Mouse (Mus musculus) left cerebral cortex, adult 2 months (tissue): ENCODE measurements around the gene Tbc1d22a. TPM values are rescaled to one million over a fixed set of nuclear protein-coding genes. Genes with fewer than 3 reads are reported as not detected.
"Not testable (repeated sequence)": the region's sequence is repeated elsewhere in the genome, so short reads cannot be mapped to it uniquely, and the experiment has no call there.

Source experiments
- DNase-seq, 2 experiments: peaks; one replicate each; pipeline ENCODE4 v3.0.0; 2021 to 2022; ENCODE audit warnings: low spot score in 2 of 2, mixed read lengths in 1 of 2; ENCODE audit errors: extremely low spot score in 1 of 2
- H3K27ac ChIP-seq: fragments of 200-600 bp; 2 replicates; pipeline ENCODE4 v1.8.1; 2022
- H3K4me3 ChIP-seq: fragments of 200-600 bp; 2 replicates; pipeline ENCODE4 v1.8.1; 2022
- CTCF ChIP-seq: fragments of 200-600 bp; IDR thresholded peaks from 2 replicates; pipeline ENCODE4 v1.8.1; 2022; ENCODE audit warnings: antibody characterized with exemption, mild to moderate bottlenecking, moderate library complexity
- intact Hi-C: fragments of 180-260 bp; cut with DNase I; formaldehyde crosslinking; loops from one replicate; pipeline ENCODE4 v1.15.1; 2025
- total RNA-seq, 2 experiments: library from RNA; stranded (reverse); gene quantifications; 2 replicates each; pipeline ENCODE4 v1.2.3; 2021

The Tbc1d22a gene
- total RNA-seq, 2 experiments from 2014 or later = 32.8 to 34.3 TPM

DNA sequence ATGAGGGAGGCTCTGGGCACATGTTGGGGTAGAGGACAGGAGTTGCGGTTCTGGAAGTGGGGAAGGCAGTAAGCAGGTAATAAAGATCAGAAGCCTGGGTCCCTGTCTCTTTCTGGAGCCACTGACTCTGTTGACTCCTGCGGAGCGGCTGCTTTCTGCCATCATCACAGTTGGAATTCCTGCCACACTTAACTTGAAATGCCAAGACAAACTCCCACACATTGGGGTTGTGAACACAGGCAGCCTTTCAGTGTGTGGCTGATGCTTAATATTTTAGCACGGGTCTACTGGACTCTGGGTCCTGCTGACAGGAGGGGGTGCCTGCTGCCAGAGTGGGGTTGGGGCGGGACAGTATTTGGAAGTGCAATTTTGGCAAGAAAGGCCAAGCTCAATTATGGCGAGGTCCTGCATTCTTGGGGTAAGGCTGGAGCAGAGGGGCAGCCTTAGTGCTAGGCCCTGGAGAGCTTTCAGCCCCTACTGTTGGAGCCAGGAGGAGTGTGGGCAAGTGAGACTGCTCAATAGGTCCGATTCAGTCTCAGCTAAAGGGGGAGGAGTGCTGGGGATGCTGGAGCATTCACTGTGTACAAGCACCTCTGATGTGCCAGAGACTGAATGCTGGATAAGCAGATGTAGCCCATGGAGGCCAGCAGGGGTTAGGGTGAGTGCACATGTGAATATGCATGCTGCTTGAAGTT, 5.4 kb downstream of the Tbc1d22a start:
- TF ChIP-seq CTCF = no peak; the same call in 1 of the 2 replicates
- H3K4me3 ChIP-seq = no peak overlapping the region
- H3K27ac ChIP-seq = peak overlapping the region; percentile 91
- intact Hi-C loops = loop anchor here (10.0 kb wide), 1 partner anchor 165 kb away; the partner anchor contains the start of gene Gramd4
- no peak for DNase-seq

DNA sequence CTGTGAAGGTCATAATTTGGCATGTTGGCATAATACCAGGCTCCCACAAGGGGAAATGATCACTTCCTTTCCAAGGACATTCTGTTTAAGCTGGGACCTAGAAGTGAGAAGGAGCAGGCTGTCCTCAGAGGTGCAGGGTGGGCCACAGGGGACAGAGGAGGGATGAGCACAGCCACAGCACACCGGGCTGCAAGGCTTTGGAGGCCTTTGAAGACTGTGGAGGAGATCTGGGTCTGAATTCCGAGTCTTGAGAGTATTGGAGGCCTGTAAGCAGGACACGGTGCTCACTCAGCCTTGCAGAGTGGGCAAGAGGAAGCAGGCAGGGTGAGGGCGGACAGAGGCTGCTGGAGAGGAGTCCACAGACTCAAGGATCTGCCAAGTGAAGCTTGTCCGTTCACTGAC, 6.0 kb downstream of the Tbc1d22a start:
- intact Hi-C loops = no loop called here
- H3K27ac ChIP-seq = peak overlapping the region; percentile 91
- no peak for DNase-seq
- no peak for TF ChIP-seq CTCF
- no peak overlapping the region for H3K4me3 ChIP-seq

DNA sequence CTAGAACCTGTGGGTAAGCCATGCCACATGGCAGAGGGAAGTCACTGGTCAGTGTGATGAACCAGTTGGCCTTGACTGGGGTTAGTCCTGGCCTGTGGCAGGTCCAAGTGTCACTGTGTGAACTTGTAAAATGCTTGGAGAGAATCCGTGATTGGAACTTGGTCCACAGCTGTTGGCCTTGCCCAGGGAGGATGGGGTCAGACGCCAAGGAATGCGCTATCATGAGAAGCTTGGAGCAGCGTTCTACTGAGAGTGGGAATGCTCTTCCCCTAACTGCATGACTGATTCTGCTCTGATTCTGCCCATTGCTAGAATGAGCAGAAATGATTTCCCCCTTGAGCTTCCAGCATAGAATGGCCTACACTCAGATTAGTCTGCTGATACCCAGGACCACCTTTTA, 6.5 kb downstream of the Tbc1d22a start:
- no peak for TF ChIP-seq CTCF
- Histone ChIP-seq H3K27ac (peak overlapping the region; percentile 91), H3K4me3 (no peak overlapping the region)
- DNase-seq = no peak
- intact Hi-C loops = no loop called here

DNA sequence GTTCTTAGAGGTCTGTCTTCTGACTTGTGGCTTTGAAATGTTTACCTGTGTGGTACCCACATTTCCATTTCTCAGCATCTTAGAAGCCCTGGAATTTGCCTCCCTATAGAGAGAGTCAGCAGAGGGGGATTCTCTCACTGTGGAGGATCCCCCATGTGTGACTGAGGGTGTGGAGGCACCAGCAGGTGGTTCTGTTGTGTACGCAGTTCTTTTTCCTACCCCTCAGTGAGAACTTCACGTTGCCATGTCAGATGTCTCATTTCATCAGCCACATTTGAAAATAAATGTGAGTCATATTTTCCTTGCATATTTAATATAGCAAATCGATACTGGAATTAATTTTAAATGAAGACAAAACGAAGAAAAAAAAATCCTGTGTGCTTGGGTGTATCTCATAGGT, 7.1 kb downstream of the Tbc1d22a start:
- TF ChIP-seq CTCF = no peak
- H3K4me3 ChIP-seq = no peak overlapping the region
- DNase-seq = no peak
- H3K27ac ChIP-seq = no peak overlapping the region
- intact Hi-C loops = no loop called here

DNA sequence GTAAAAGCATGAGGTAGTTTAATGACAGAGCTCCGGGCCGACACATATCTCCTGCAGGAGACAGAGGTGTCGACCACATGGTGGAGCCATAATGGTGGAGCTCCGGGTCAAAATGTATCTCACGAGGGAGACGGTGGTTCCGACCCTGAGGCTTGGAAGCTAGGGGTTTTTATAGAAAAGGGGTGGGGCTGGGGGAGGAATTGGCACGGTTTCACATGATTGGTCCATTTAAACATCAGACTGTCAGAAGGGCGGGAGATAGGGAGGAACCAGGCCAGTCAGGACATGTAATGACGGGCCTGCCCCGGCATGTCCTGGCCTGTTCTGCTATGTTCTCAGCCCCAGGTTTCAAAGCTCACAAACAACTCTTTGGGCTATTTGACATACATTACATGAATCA, 7.6 kb downstream of the Tbc1d22a start:
- intact Hi-C loops, DNase-seq, H3K27ac ChIP-seq, H3K4me3 ChIP-seq: not testable (repeated sequence)

DNA sequence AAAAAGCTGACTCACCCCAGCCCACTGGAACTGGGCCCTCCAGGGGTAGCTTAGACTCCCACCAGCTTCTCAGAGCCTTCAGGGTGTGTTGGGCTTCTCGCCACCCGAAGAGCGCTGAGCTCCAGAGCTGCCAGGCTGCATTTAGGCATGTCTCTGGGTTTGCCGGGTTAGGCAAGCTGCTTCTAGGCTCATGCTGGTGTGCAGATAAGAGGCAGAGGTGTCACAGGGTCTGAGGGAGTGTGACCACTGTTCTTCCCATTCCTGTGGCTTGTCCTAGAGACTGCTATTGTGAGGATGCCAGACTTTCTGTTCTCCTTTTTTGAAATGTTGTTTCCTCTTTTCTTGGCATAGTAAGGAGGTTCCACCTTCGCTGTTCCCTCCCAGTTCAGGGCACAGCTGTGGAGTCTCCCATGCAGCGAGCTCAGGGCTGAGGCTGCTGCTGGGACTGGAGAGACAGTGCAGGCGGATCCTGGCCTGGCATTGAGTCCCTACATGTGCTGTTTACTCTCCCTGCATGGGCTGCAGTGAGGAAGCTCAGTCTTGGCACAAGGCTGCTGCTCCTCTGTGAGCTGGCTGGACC, 10.8 kb downstream of the Tbc1d22a start:
- TF ChIP-seq CTCF = no peak
- intact Hi-C loops = loop anchor here (1.0 to 5.0 kb wide), 2 partner anchors 10 to 83 kb away; no protein-coding TSS in a partner anchor

DNA sequence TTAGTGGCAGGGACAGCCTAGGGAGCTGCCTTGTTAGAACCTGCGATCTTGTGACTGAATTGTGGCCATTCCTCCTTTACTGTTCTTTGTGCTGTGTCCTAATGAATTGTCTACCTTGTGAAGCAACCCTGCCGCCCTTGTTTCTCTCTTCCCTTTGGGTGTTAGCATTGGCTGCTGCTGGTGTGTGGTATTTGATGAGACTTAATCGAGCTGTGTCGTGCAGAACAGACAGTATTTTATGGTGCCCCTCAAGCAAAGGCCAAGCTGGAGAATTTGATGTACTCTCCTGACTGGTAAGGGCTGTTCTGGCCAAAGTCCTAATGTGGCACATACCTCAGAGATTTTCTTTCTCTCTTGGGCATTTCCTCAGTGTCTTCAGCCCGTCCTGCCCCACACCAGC, 12.0 kb downstream of the Tbc1d22a start:
- DNase-seq = no peak
- no peak overlapping the region for H3K27ac ChIP-seq
- no peak for TF ChIP-seq CTCF
- no peak overlapping the region for H3K4me3 ChIP-seq
- intact Hi-C loops = loop anchor here (5.0 kb wide), 1 partner anchor 84 kb away; no protein-coding TSS in a partner anchor

More for the DNA sequence above, 10.8 kb downstream of the Tbc1d22a start:
- DNase-seq = peak; percentile 34 to 51
- Histone ChIP-seq H3K27ac (peak overlapping the region; percentile 77), H3K4me3 (no peak overlapping the region)

DNA sequence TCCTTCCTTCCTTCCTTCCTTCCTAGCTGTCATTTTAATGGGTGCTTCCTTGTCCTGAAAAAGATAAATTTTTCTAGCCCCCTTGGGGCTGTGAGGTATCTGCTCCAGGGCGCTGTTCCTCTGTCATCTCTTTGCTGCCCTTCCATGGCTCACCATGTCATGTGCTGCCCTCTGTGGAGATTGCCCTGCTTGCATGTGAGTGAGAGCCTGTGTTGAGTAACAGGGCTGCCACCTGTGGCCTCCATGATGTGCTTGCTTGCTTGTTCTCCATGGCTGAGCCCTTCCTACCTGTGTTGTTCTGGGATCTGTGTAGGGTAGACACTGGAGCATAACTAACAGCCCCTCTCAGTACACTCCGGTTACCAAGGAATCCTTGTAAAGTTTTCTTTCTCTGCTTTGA, 12.7 kb downstream of the Tbc1d22a start:
- no peak overlapping the region for H3K27ac ChIP-seq
- H3K4me3 ChIP-seq = no peak overlapping the region
- TF ChIP-seq CTCF = no peak
- intact Hi-C loops = loop anchor here (5.0 kb wide), 1 partner anchor 85 kb away; no protein-coding TSS in a partner anchor
- DNase-seq = no peak

DNA sequence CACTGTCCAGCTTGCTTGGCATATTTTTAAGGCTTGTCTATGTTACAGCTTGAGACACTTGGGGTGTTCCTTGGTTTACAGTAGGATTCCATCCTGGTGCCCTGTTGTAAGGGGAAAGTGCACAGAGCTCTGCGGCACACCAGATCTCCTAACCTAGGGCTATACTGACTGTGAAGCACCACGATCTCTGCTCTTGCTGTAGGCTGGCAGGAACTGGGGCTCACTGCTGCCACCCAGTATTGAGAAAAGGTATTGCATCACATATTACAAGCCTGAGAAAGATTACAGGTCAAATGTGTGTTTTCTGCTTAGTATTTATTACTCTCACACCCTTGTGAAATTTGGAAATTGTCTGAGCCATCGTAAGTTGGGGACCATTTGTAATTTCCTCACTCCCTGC, 13.9 kb downstream of the Tbc1d22a start:
- intact Hi-C loops = loop anchor here (5.0 kb wide), 1 partner anchor 86 kb away; no protein-coding TSS in a partner anchor
- peak; percentile 80 for TF ChIP-seq CTCF
- Histone ChIP-seq H3K4me3 (no peak overlapping the region), H3K27ac (no peak overlapping the region)
- peak in 1 of 2 experiments; percentile 35 for DNase-seq

DNA sequence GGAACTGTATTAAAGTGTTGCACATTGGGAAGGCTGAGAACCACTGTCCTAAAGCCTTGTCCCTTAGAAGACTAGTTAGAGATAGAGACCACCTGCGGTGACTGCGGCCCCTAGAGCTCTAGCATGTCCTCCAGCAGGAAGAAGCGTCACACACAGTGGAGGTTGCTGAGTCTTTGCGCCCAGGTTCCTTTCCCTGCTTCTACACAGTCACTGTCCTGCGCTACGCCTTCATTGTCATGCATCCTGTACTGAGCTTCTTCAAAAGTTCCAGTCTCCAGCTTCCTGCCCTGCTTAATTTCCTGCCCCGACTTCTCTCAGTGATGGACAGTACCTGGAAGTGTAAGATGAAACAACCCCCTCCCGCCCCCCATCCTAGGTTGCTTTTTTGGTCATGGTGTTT, 14.8 kb downstream of the Tbc1d22a start:
- intact Hi-C loops = loop anchor here (5.0 kb wide), 1 partner anchor 87 kb away; no protein-coding TSS in a partner anchor
- Histone ChIP-seq H3K4me3 (no peak overlapping the region), H3K27ac (no peak overlapping the region)
- no peak for DNase-seq
- no peak for TF ChIP-seq CTCF

DNA sequence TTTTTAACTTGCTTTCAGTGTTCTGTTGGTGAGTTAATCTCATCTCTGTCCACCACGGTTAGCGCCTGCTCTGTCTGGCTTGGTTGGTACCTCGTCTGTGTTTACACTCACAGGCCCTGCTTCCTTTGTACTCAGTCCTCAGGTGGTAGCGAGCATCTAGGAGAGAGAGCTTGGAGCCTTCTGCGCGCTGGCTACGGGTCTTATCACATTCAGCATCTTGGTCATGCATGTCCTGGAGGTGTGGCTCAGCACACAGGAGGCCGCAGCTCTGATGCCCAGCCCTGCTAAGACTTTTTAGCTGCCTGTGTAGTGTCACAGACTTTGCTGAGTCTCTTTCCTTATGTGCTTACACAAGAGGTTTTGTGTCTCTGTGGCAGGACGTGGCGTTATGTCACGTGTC, 15.4 kb downstream of the Tbc1d22a start:
- H3K4me3 ChIP-seq = no peak overlapping the region
- no peak for DNase-seq
- no peak overlapping the region for H3K27ac ChIP-seq
- intact Hi-C loops = loop anchor here (5.0 kb wide), 1 partner anchor 87 kb away; no protein-coding TSS in a partner anchor
- no peak for TF ChIP-seq CTCF

DNA sequence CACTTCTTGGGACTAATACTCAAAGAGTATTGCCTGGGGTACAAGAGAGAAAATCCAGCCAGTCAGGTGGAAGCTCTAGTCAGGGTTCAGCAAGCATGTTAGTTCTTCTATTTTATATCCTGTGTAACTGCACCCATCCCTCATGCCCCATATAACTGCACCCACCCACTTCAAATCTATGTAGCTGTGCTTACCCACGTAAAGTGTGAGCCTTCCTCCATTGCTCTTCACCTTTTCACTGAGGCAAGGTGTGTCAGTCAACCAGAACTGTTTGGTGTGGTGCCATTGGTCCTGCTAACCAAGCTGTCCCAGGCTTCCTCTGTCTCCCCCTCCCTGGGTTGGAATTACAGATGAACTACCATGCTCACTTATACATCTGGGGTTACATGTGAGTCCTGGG, 16.9 kb downstream of the Tbc1d22a start:
- no peak overlapping the region for H3K27ac ChIP-seq
- no peak overlapping the region for H3K4me3 ChIP-seq
- intact Hi-C loops = no loop called here
- no peak for DNase-seq
- TF ChIP-seq CTCF = no peak
